Mouse (Mus musculus) adrenal gland, postnatal 14 days (tissue): Measurements from ENCODE around the gene Spon2. TPM values are rescaled to one million over a fixed set of nuclear protein-coding genes. Genes with fewer than 3 reads are reported as not detected.

ENCODE experiments used
- DNase-seq: peaks from one replicate; pipeline ENCODE4 v3.0.0; 2021; ENCODE audit warnings: mixed read lengths
- long read RNA-seq, 2 experiments: library from polyadenylated mRNA; stranded (forward); transcript quantifications; one replicate each; pipeline ENCODE4 v2.0.0; 2021
- total RNA-seq: library from RNA; stranded (reverse); gene quantifications from 2 replicates; pipeline ENCODE4 v1.2.3, GENCODE M21; 2021

Gene Spon2
- 1.7 and 2.5 TPM in 2 replicates for total RNA-seq
- long read RNA-seq, experiment 1, partial matches to known transcripts, result 0 of 1 reads
- long read RNA-seq, experiment 1, other reads (novel, unspliced or antisense), result 0 of 1 reads
- long read RNA-seq, experiment 2, partial matches to known transcripts, result 0 of 5 reads
- long read RNA-seq, experiment 2, other reads (novel, unspliced or antisense), result 2 of 5 reads

GRCm38 (mm10) chr5:33218081-33218480 is at the start of gene Spon2:
Spon2 (minus strand) TSS chr5:33218455.
- no peak for DNase-seq

- no peak for DNase-seq
Observed at GRCm38 (mm10) chr5:33254416-33254815, 36.2 kb upstream of the Spon2 start.

GRCm38 (mm10) chr5:33248186-33248585 is 29.9 kb upstream of the Spon2 start:
- no peak for DNase-seq

GRCm38 (mm10) chr5:33247387-33247786 is 29.1 kb upstream of the Spon2 start:
- DNase-seq, result peak; percentile 28

GRCm38 (mm10) chr5:33245701-33246100 is 27.4 kb upstream of the Spon2 start:
- DNase-seq, result peak; percentile 34

GRCm38 (mm10) chr5:33244377-33244920 is 26.2 kb upstream of the Spon2 start:
- DNase-seq, result no peak

GRCm38 (mm10) chr5:33239934-33240333 is 21.7 kb upstream of the Spon2 start:
- no peak for DNase-seq

- no peak for DNase-seq
Observed at GRCm38 (mm10) chr5:33239111-33239714, 21.0 kb upstream of the Spon2 start.

DNA sequence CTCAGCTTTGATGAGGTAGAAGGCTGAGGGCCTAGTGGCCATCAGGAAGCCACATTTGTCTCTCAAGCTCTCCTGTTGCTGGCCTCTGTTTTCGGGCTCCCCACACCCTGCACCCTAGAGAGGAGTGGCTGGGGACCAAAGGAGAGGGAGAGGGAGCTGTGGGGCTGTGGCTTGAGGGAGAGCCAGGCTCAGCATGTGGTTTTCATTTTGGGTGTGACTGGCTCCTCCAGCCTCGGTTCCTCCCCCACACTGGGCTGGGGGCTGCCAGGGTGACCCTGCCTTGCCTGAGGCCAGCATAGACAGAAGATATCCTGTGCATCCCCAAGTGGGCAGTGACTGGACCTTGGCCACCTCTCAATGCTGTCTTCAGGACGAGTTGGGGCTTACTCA is 20.0 kb upstream of the Spon2 start:
- no peak for DNase-seq

DNA sequence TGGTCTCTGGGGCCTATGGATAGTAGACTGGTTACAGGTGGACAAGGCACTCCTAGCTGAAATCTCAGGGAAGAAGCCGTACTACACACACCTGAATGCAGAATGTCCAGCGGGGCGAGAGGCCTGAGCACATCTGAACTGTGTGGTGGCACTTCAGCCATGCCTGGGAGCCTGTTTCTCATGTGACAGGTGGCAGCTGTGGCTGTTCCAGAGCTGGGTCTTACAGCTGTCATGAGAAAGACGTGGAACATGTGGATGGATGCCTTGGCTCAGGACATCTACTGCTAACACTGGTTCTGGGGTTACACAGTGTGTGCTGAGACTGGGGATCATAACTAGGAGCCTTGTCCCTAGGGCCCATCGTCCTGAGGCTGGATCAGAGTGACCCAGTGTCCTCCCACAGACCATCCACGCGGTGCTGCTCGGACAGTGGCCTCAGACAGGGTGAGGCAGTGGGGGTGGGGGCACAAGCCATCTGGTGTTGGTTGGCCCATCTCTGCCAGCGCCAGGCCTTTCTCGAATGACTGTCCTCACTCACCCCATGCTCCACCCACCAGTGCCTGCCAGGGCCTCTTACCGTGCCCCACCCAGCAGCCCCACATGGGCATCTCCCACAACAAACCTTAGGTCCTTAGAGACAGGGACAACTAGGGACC is 19.5 kb upstream of the Spon2 start:
- DNase-seq, result no peak

DNA sequence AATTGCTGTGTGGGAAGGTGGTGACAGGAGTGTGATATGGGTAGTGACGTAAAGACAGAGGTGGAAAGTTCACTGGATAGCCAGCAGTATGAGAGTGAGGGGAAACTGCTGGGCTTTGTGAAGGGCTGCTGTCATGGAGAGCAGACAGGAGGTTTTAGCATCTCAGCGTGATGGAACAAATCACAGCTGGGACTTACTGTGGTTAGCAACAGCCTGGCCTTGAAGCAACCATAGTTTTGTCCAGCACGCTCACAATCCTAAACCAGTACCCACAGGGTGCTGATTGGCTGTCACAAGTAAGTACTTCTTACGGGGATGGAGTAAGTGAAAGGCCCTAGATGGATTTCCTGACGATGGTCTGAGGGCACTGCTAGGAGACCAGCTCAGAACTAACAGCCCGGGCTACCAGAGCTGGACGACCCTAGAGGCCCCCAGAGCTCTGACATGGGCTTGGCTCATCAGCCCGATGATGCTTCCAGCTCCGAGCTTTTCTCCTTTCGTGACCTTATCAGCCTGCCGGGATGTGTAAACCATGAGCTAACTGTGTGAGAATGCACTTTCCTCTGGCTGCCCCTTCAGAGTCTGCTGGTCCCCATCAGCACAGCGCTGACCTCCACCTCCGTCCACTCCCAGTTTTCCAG is 16.3 kb upstream of the Spon2 start:
- no peak for DNase-seq

GRCm38 (mm10) chr5:33232791-33233190 is 14.5 kb upstream of the Spon2 start:
- DNase-seq, result no peak

- DNase-seq, result no peak
Observed at GRCm38 (mm10) chr5:33230285-33230684, 12.0 kb upstream of the Spon2 start.

DNA sequence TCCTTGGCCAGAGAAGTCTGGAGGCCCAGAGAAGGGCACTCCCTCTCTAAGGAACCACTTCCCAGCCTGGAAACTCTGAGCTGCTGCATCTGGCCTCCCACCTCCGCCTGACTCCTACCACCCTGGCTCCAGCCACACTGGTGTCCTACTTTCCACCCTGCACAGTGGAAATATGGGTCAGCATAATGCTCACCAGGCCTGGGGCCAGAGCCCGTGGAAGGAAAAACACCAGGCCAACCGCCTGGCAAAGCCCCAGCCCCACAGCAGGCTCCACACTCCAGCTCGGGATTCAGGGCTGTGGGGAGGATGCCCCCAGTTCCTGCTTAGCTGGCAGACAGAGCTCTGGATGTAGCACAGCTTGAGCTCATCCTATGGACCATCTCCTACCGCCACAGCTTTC is 10.2 kb upstream of the Spon2 start:
- no peak for DNase-seq

- no peak for DNase-seq
Observed at GRCm38 (mm10) chr5:33225673-33226072, 7.4 kb upstream of the Spon2 start.

DNA sequence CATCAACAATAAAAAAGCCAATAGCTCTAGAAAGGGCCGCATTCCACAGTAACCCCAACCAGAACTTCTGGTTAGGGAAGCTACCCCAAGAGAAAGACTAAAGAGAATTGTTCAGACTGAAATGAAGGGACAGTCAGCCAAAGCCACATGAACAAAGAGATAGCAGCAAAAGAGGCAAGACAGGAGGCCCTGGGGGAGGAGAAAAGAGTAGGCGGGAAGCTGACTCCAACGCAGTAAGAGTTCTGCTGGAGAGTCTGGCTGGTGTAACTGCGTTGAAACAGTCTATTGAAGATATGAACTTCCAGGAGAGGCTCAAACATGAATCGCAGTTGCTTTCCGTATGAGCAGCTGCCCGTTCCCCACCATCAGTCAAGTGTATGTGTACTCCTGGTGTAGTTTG is 6.2 kb upstream of the Spon2 start:
- DNase-seq, result no peak

- no peak for DNase-seq
Observed at GRCm38 (mm10) chr5:33222841-33223744, 4.8 kb upstream of the Spon2 start.

GRCm38 (mm10) chr5:33222389-33222788 is 4.1 kb upstream of the Spon2 start:
- no peak for DNase-seq

GRCm38 (mm10) chr5:33220350-33221044 is 2.2 kb upstream of the Spon2 start:
- DNase-seq, result peak; percentile 61

- peak; percentile 50 for DNase-seq
Observed at GRCm38 (mm10) chr5:33219831-33220230, 1.6 kb upstream of the Spon2 start.

DNA sequence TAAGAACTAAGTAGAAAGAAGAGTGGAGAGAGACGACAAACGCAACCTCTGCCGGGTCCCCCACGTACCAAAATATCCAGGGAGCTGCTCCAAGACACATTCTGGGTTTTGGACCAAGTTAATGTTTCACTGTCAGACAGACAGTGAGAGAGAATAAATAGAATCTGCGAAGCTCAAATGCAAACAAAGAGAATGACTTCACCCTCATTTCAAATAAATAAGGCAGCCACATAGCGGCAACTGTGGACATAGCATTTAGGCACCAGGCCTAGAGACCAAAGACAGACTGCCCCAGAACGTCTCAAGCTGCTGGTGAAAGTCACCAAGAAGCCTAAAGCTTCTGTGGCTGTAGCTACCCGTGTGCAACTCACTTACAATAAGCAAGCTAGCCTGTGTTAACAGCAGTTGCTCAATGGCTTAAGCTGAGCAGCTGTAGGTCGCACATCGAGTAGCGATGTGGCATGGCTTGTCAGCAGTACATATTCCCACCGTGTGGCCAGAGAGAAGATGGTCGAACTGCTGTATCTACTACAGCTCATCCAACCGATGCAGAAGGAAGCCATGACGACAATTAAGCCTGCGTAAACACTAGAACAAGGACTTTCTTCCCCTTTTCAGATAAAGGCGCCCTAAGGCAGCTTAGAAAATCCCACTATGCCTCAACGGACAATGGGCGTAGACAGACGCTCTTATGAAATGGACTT is 643 bp upstream of the Spon2 start:
- no peak for DNase-seq
